Mouse (Mus musculus): ENCODE measurements around the gene Gm3371. TPM values are rescaled to one million over a fixed set of nuclear protein-coding genes. Genes with fewer than 3 reads are reported as not detected.

Gm3371 gene
- not detected in 2 replicates for polyA plus RNA-seq (2015; fragmentation: Nextera tagmentation; extraction: Ambion mirVana)

GRCm38 (mm10) chr14:44410588-44410987 lies at the start of gene Gm3371:
TSS of gene Gm3371 (minus strand) at chr14:44410688.

GRCm38 (mm10) chr14:44433335-44433734 lies 22.8 kb upstream of the Gm3371 start, which contains the start of gene Gm8232:
TSS of gene Gm8232 (plus strand) at chr14:44433635.

GRCm38 (mm10) chr14:44365057-44365456 lies 45.4 kb downstream of the Gm3371 start, which contains the start of gene Gm8229:
TSS of gene Gm8229 (plus strand) at chr14:44365357.

Other genes starting within 250 kb of the Gm3371 start
- gene Gm8212, start 213.0 kb downstream of the Gm3371 start, polyA plus RNA-seq (2015; fragmentation: Nextera tagmentation; extraction: Ambion mirVana), result not detected in 2 replicates
- gene 4930503E14Rik, start 197.4 kb downstream of the Gm3371 start, polyA plus RNA-seq (2015; fragmentation: Nextera tagmentation; extraction: Ambion mirVana), result not detected in 2 replicates
- gene Gm8220, start 125.1 kb downstream of the Gm3371 start, polyA plus RNA-seq (2015; fragmentation: Nextera tagmentation; extraction: Ambion mirVana), result not detected in 2 replicates
- not detected in 2 replicates for gene Gm5930, start 72.1 kb downstream of the Gm3371 start, polyA plus RNA-seq (2015; fragmentation: Nextera tagmentation; extraction: Ambion mirVana)
- not detected in 2 replicates for gene Gm8229, start 45.3 kb downstream of the Gm3371 start, polyA plus RNA-seq (2015; fragmentation: Nextera tagmentation; extraction: Ambion mirVana)
- not detected in 2 replicates for gene Gm8232, start 22.9 kb upstream of the Gm3371 start, polyA plus RNA-seq (2015; fragmentation: Nextera tagmentation; extraction: Ambion mirVana)
- not detected in 2 replicates for gene BC061237, start 81.8 kb upstream of the Gm3371 start, polyA plus RNA-seq (2015; fragmentation: Nextera tagmentation; extraction: Ambion mirVana)
- gene Gm17093, start 107.6 kb upstream of the Gm3371 start, polyA plus RNA-seq (2015; fragmentation: Nextera tagmentation; extraction: Ambion mirVana), result not detected in 2 replicates
- gene Gm8247, start 172.5 kb upstream of the Gm3371 start, polyA plus RNA-seq (2015; fragmentation: Nextera tagmentation; extraction: Ambion mirVana), result not detected in 2 replicates
- gene Gm5624, start 217.2 kb upstream of the Gm3371 start, polyA plus RNA-seq (2015; fragmentation: Nextera tagmentation; extraction: Ambion mirVana), result not detected in 2 replicates